Mouse (Mus musculus) liver (tissue): ENCODE results near the gene Ccdc8.

ENCODE experiments used
- DNase-seq: peaks from one replicate; pipeline ENCODE4 v3.0.0-alpha.2; 2020; ENCODE audit warnings: mixed read lengths

Gene Ccdc8

DNA sequence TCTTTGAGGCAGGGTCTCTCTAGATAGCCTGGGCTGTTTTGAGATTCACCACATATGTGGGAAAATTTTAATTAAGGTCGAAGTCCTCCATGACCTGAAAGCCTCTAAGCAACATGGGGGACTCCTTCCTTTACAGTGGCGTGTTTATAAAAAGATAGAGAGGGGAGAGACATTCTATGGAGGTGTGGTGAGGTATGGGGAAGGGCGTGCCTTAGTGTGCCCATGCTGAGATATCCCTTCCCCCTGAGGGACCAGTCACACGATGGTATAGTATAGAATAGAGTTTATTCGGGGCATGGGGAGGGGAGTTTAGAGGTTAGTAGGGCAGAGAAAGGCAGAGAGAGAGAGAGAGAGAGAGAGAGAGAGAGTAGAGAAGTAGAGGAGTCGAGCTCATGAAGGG, 14.3 kb upstream of the Ccdc8 start:
- peak; percentile 48 for DNase-seq

DNA sequence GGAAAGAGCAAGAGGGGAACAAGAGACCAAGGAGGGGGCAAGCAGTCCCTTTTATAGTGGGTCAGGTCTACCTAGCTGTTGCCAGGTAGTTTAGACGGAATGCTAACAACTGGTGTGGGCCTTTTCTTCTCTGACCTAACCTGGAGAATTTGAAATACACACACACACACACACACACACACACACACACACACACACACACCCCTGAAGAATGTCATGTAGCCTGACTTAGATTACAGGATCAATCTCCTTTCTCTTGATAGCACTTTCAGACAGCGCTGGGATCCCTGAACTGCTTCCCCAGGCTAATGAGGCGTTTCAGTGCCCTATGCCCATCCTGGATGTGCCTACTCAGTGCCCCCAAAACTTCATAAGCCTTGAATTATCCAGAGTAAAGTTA, 13.9 kb upstream of the Ccdc8 start:
- no peak for DNase-seq

DNA sequence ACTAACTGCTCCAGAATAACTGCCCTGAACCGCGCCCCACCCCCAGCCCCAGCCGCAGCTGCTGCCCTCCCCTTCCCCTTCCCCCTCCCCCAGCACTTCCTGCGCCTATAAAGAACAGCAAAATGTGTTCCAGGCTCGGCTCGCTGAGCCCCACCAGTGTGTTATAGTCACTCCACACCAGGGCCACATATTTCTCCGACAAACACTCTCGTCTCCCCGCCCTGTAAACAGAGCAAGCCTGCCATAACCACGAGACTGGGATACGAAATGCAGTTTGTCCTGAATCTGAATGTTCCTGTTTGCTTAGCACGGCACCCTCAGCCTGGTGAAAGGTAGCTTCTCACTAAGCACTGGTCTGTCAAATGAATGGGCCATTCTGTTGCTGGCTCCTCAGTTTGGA, 12.2 kb upstream of the Ccdc8 start:
- peak; percentile 72 for DNase-seq

DNA sequence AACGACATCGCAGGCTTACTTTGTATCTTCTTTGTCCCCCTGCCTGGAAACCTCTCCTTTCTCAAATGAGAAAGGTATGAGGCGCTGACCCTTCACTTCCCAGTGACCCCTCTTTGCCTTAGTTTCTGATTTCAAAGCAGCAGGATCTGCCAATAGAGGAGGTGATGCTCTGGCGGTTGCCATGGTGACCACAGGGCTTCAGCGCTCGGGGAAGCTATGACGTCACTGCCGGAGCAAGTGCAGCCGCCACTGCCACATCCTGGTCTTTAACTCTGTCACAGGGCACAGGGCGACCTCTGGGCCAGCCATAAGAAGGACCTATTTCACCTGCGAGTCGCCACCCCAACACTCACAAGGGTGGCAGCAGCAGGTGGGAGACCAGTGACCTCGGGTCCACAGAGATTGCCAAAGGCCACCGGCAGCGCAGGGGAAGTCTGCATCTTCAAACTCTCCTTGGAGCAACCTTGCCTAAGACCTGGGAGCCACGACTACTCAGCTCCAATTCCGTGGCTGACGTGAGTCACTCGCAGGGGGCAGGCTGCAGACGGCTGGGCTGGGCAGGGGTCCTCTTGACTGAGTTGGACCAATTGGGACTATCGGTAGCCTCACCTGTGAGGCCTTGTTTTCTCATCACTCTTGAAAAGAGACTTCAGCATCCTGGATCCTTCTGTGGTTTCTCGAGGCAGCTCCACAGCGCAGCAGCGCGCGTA, 9.5 kb upstream of the Ccdc8 start, which contains the start of gene Gm42372:
TSS of gene Gm42372 (plus strand) at position 228 of the 710 bp plus-strand sequence.
- peak; percentile 50 for DNase-seq

DNA sequence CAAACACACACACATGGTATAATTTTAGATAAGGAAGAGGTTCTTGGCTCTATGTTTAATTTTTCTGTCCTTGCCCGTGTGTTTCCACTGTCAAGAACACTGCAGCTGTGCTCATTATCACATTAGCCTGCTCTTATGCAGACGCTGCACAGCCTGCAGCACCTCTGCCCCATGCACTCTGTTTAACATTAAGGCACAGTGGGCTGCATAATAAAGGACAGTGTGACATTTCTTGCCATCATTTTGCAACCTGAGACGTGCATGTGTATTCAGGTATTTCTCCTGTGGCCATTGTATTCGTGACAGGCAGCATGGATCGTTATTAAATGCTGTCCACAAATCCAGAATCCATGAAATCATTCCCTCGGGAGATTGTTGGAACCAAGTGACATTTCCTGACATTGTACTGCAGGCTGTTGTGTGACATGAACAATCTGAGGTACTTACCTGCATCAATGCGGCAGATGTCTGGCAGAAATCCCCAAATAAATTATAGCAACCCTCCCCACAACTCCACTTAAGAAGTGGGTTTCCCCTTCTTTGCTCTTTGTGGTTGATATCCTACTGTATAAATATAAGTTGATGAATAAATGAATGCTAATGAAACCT, 4.9 kb upstream of the Ccdc8 start:
- DNase-seq = no peak

DNA sequence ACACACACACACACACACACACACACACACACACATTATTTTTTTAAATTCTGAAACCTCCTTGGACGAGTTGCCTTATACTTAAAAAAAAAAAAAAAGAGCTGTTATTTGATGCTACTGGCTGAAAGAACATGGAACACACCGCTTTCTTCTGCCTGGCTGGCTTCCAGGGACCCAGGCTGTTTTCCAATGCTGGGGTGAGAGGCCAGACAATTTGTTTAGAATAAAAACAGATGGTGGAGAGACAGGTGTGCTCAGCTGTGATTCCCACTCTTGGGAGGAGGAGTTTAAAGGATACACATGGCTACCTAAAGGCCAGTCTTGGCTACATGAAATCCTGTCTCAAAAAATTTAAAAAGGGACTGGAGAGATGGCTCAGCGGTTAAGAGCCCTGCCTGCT, 4.1 kb upstream of the Ccdc8 start:
- peak; percentile 44 for DNase-seq

DNA sequence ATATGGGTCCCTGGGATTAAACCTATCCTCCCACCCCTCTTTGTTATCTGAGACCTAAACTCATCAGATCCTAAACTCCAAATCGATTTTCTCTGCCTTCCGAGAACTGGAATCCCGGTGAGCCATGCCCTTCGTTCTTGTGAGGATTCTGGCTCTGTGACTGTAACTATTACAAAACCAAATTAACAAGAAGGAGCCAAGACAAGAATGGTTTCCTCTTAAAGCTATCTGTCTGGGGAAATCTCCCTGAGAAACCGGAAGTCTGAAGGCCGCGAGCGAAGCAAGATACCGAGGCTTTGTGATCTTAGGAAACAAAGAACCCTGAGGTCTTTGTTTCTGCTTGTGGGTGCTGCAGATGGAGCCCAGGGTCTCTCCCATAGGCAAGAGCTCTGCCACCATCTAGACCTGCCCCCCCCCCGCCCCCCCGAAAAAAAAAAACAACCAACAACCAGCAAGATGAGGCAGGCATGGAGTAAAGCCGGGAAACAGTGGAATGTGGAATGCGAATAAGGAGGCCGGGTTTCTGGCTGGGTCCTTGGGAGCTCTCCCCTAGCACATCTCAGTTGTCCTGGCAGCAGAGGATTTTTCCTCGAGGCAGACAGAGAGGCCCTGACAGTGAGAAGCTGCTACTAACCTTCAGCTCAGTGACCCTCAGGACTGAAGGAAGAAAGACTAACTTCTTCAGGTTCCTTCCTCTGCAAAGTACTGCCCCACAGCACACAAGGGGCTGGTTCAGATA, 2.3 kb upstream of the Ccdc8 start:
- no peak for DNase-seq

DNA sequence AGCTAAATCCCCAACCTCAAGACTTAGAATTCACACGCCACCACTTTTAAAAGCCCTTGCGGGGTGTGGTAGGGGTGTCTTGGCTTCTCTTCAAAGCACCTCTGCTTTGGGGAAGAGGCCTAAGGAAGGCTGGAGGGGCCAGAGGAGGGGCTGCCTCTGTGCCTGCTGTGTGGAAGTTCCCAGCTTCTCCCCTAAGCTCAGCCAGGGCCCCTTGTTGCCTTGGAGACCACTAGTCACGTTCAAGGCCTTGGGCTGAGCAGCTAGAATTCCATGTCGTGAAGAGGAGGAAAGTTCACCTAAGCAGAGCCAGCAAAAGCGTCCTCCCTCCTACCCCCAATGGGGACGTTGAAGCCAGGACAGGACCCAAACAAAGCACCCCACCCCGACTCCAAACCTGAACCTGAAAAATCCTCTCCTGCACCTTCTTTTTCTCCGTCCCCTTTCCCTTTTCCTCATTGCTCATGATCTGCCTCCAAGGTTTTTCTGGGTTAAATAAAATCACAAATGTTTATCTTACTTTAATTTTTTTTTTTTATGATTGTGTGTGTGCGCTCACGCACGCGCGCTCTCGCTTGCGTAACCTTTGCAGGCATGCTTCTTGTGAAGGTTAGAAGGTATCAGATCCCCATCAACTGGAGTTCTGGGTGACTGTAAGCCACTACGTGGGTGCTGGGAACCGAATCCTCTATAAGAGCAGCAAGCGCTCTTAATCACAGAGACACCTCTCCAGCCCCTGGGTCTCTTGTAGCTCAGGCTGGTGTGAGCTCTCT, 642 bp upstream of the Ccdc8 start:
- peak; percentile 64 for DNase-seq

DNA sequence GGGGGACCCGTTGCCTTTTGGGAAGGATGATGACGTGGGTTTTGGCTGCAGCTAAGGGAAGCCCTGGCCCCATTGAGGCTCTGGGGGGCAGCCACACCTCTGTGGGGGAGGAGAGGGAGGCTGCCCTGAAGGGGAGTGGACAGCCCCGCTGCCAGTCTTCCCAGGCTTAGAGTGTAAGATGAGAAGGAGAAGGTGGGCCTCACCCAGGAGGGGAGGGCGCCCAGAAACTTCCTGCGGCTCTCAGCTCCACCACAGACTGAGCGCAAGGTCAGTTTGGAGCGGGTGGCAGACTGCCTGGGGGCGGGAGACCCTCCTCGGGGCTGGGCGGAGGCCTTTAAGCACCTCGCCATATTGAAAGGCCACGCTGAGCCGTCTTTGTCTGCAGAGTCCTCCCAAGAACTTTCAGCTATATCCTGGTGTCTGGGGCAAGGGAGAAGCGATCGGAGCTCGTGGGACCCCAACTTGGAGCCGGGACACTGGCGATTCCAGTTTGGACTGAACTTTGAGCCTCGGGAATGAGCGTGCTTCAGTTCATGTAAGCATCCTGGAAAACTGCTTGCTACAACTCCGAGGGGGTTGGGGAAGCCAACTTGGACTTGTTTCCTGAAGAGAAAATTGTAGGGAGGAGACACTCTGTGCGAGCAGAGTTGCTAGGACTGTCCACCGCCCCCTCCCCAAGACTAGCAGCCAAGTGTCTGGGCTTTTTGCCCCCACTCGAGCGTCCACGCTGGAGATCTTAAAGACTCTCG, 1.3 kb downstream of the Ccdc8 start:
- DNase-seq = peak; percentile 80

DNA sequence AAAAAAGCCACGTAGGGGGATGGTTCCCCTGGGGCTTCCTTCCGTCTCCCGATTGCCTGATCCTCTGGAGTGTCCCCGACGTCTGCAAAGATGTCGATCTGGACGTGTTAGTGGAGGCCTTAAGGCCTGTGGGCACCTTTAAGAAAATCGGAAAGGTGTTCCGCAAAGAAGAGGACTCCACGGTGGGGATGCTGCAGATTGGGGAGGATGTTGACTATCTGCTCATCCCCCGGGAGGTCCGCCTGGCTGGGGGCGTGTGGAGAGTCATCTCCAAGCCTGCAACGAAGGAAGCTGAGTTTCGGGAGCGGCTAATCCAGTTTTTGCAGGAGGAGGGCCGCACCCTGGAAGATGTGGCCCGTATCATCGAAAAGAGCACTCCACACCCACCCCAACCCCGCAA, 1.9 kb downstream of the Ccdc8 start:
- no peak for DNase-seq

DNA sequence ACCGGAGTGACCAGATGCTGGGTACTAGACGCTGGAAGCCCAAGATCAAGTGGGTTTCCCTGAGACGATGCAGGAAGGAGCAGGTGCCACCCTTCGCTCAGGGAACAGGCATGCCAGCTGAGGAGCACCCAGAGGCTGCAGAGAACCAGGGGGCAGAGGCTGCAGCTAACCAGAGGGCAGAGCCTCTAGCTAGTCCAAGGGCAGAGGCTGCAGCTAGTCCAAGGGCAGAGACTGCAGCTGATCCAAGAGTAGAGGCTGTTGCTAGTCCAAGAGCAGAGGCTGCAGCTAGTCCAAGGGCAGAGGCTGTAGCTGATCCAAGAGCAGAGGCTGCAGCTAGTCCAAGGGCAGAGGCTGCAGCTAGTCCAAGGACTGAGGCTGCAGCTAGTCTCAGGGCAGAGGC, 2.8 kb downstream of the Ccdc8 start:
- no peak for DNase-seq

DNA sequence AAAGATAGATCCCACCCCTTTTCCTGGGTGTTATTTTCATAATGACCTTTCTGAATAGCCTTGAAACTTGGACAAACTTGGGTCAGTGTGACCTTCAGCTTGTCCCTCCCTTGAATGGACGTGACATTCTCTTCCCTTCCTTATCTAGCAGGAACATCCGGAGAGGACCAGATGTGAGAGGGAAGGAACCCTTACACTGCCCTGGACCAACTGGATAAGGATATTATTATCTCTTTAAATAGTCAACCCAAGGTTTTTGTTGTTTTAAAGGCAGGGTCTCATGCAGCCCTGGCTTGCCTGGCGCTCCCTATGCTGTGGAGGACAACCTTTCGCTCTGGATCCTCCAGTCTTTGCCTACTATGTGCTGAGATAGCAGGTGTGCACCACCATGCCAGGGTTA, 6.7 kb downstream of the Ccdc8 start:
- DNase-seq = no peak

DNA sequence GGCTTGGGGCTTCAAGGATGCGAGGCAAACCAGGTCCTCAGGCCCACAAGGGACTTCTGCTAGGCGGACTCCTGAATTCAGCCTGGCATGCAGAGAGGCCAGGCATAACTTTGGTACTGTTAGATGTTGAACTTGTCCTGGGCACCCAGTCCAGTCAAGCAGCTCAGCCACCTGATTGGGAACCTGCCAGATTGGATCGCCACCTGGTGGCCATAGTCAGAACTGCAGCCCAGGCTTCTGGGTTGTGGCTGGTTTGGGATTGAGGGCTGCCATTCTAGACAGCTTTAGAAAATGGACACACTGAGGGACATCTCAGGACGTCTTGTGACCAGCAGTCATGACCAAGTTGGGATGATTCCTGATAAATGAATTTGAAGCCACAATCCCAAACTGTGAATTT, 7.1 kb downstream of the Ccdc8 start:
- peak; percentile 88 for DNase-seq

DNA sequence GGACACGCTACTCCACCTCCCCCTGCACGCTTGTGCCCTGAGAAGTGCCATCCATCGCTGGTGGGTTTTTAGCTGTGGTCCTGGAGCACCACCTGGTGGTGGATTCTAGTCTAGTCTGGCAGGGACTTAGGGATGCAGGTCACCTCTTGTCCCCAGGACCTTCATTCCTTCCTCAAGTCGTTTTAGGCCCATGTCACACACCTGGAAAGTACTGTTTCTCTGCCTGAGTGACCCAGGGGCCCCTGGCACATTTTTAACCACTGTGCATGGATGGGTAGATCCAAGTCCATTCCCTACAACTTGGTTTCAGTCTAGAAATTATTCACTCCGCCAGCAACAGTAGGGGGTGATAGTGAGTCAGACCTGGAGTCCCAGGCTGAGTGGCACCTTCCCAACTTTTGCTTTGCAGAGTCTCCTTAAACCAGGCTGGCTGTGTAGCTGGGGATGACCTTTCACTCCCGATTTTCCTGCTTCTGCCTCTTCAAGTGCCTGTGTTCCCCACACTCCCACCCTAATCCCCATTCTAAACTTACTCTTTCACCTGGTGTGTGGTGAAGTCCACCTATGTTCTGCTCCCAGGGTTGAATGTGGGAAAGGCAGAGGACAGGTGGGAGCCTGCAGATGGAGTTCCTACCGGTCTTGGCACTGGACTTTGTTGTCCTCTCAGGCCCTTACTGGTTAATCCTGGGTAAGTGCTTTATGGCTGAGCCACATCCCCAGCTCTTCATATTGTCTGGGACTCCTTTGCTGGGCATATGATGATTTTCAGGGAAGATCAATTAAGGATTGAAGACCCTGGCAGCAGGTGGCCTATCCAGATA, 10.1 kb downstream of the Ccdc8 start:
- peak; percentile 79 for DNase-seq

DNA sequence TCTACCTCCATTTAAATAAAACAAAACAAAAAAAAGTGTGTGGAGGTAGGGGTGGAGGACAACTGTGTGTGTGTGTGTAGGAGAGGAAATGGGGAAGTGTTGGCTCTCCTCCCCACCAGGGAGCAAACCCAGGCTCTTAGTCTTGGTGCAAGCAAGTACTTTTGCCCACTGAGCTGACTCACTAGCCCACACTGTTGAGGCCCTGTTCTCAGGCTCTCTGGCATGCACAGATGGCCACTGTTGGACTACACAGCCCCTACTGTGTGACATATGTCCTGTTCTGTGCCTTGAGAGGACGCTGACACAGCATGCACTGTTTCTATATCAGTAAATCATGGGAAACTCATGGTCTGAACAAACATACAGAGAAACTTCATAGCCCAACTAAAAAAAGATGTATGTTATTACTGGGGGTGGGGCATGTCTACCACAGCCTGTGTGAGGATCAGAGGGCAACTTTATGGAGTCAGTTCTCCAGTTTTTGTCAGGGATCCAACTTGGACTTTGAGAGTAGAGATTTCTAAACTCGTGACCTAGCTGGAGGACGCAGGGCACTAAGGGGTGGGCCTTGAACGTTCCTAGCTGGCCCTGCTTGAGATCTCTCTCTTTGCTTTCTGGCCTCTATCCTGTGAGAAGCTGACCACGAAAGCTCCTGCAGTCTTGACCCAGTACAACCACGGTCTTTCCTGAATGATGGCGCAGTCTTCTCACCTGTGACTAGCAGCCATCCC, 10.9 kb downstream of the Ccdc8 start:
- no peak for DNase-seq

DNA sequence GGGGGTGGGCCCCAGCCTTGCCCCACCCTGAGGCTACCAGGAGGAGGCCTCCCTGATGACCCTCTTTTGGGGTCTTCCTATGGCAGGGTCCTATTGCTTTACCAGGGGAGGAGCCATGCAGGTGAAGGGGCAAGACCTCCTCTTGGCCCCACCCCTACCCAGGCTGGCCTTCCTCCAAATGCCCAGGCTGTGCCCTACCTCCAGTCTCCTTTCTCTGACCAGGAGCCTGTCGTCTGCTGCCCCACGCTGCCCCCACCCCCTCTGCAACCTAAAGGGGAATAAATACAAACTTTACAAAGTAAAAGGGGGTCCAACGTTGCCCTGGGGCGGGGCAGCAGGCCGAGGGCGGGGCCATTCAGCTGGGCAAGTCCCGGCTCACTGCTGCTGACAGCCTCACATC, 12.2 kb downstream of the Ccdc8 start:
- DNase-seq = no peak

DNA sequence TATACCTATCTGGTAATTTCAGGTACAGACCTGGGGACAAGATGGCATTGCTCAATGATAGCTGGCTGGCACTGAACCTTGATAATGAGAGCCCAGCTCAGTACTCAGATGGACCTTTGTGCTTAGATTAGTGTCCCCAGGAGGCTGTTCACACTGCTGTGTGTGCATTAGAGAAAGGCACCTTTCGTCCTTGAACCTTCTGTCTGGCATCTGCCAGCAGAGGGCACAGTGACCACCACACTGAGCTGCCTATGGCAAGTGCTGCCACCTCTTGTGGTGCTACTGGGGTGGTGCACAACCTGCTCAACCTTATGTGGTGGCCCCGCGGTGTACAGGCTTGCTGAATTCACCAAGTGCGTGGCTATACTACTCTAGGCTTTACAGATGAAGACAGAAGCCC, 14.8 kb downstream of the Ccdc8 start:
- DNase-seq = peak; percentile 35

DNA sequence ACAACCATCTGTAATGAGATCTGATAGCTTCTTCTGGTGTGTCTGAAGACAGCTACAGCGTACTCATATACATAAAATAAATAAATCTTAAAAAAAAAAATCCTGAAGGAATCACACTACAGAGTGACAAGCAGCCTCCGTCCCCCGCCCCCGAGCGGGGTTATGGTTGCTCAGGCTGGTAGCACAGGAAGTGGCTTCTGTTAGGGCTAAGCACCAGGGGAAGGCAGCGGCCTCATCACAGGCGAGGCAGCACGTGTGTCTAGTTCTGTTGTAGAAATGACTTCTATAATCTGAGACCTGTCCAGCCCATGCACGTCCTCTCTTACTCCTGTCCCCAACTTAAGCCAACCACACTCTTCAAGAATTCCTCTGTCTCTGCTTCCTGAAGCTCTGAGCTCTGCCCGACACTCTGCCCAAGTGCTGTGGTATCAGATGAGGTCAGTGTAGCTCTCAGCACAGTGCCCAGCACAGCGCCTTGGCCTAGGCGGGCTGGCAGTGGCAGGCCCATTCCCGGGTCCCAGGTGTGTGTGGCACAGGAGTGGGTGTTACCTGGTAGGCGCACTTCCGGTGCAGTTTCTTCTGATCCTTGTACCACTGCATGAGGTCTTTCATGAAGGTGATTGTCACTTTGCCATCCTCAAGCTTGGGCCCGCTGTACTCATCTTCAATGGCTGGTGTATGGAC, 17.0 kb downstream of the Ccdc8 start:
- DNase-seq = no peak

DNA sequence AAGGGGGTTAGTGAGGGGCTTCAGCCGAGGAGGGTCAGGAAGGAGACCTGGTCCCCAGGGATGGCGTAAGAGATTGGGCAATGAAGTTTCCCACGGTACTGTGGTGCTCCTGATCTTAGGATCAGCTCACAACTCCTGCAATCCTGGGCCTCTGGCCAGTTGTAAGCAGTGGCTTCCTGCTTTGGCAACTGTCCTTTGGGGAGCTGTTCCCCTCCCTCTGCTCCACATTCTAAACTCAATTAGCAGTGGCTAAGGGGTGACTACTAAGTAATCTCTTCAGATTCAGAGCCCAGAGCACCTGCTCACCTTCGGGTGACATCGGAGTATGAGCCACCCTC, 17.5 kb downstream of the Ccdc8 start:
- no peak for DNase-seq

DNA sequence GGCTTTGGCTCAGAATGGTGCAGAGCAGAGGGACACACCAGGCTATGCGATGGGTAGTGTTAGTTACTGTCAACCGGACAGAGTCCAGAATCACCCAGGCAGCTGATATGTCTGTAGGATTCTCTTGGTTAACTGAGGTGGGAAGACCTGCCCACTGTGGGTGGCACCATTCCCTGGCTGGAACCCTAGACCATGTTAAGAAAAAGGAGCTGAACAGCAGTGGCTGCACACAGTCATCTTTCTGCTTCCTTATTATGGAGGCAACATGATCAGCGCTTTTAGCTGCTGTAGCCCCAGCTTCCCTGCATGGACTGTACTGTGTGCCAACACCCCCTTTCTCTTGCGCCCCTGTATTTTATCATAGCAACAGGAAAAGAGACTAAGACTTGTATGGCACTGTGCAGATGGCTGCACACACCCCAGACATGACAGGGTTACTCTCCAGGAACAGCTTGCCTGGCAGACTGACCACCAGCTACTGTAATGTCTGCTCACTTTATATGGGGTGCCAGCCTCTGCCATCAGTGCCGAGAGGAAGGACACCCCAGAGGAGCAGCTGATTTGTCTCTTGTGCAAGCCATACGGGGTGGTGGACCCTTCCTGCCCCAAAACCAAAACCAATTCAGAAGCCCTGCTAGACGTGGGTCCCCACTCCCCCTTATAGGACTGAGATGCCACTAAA, 19.5 kb downstream of the Ccdc8 start:
- DNase-seq = no peak
